Mouse (Mus musculus) limb, embryonic 11.5 days (tissue): ENCODE results near the gene 4930550C14Rik. TPM values are rescaled to one million over a fixed set of nuclear protein-coding genes. Genes with fewer than 3 reads are reported as not detected.

ENCODE experiments used
- ATAC-seq: fragments of 200-750 bp; cut with Nextera tagmentation; 2 replicates; pipeline ENCODE4 v1.8.0; 2017; ENCODE audit warnings: low read depth; ENCODE audit not compliant: insufficient number of reproducible peaks, low FRiP score, low TSS enrichment
- DNase-seq: peaks from one replicate; pipeline ENCODE4 v3.0.0-alpha.2; 2015; ENCODE audit warnings: low spot score
- H3K27ac ChIP-seq: fragments of 300-500 bp; sonication (generic); replicated peaks from 2 replicates; pipeline ENCODE4 v1.5.1; 2014; ENCODE audit warnings: low read depth, mild to moderate bottlenecking, low read length
- H3K27me3 ChIP-seq: fragments of 300-500 bp; sonication (generic); 2 replicates; pipeline ENCODE4 v1.6.1; 2014; ENCODE audit warnings: mild to moderate bottlenecking, low read length, mixed read lengths; ENCODE audit not compliant: control insufficient read depth, insufficient read depth
- H3K36me3 ChIP-seq: fragments of 300-500 bp; sonication (generic); 2 replicates; pipeline ENCODE4 v1.6.1; 2014; ENCODE audit warnings: mild to moderate bottlenecking, low read length, moderate library complexity, mixed read lengths; ENCODE audit not compliant: control insufficient read depth, insufficient read depth
- H3K4me1 ChIP-seq: fragments of 300-500 bp; sonication (generic); 2 replicates; pipeline ENCODE4 v1.6.1; 2014; ENCODE audit warnings: low read length, mixed read lengths; ENCODE audit not compliant: control insufficient read depth, insufficient read depth
- H3K4me2 ChIP-seq: fragments of 300-500 bp; sonication (generic); 2 replicates; pipeline ENCODE4 v1.6.1; 2014; ENCODE audit warnings: low read depth, mild to moderate bottlenecking, moderate library complexity; ENCODE audit not compliant: severe bottlenecking
- H3K4me3 ChIP-seq: fragments of 300-500 bp; sonication (generic); 2 replicates; pipeline ENCODE4 v1.5.1; 2014; ENCODE audit warnings: low read depth, low read length
- H3K9ac ChIP-seq: fragments of 300-500 bp; sonication (generic); 2 replicates; pipeline ENCODE4 v1.6.1; 2014; ENCODE audit warnings: mild to moderate bottlenecking, low read length
- H3K9me3 ChIP-seq: fragments of 300-500 bp; sonication (generic); 2 replicates; pipeline ENCODE4 v1.6.1; 2016; ENCODE audit warnings: low read length; ENCODE audit not compliant: control insufficient read depth
- WGBS: fragments of 180-500 bp; shearing (Covaris S2); extraction: QIAGEN DNeasy Blood & Tissue Kit; methylation state at CpG from one replicate; pipeline ENCODE4 v1.1.7; 2014; 5-methylcytosine and 5-hydroxymethylcytosine counted together
- polyA plus RNA-seq: library from polyadenylated mRNA; unstranded; fragments of >200 nt; fragmentation: Nextera tagmentation; extraction: Ambion mirVana; gene quantifications from 2 replicates; pipeline ENCODE4 v1.2.1, GENCODE M21; 2014

4930550C14Rik gene
- polyA plus RNA-seq, 1 experiment from 2014 or later = 0.51 TPM

DNA sequence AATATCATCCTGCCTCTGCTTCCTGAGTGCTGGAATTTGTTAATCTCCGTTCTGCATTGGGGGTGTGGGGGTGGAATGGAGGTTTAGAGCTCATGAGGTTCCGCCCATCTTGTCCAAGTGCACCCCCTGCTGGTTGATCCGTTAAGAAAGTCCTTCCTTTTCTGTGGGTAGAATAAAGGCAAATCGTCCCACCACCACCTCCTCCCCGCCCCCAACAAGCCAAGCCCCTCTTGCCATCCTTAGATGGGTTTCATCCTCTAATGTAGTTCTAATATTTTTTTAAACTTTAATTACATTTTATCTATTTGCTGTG is 3.8 kb upstream of the 4930550C14Rik start:
- Histone ChIP-seq H3K27me3 (no peaks in the 10 kb centered on the region), H3K4me1 (0 out of 2 replicates have a peak, but pooled peaks cover 2% of the 10 kb centered on the region), H3K9ac (no peak overlapping the region), H3K36me3 (no peaks in the 10 kb centered on the region), H3K4me3 (no peak overlapping the region), H3K27ac (no peak overlapping the region), H3K9me3 (no peaks in the 10 kb centered on the region), H3K4me2 (no peak overlapping the region)
- ATAC-seq (no peak), DNase-seq (peak; percentile 72)
- 18% methylated on average over 5 of the region's 5 CpGs for WGBS

- Histone ChIP-seq H3K4me2 (no peak overlapping the region), H3K9ac (no peak overlapping the region), H3K9me3 (no peaks in the 10 kb centered on the region), H3K4me1 (0 out of 2 replicates have a peak, but pooled peaks cover 2% of the 10 kb centered on the region), H3K36me3 (no peaks in the 10 kb centered on the region), H3K27ac (no peak overlapping the region), H3K4me3 (no peak overlapping the region), H3K27me3 (no peaks in the 10 kb centered on the region)
- ATAC-seq (no peak), DNase-seq (no peak)
- 90% methylated on average over 8 of the region's 8 CpGs for WGBS
Measured at GRCm38 (mm10) chr9:53399537-53399936, 2.6 kb upstream of the 4930550C14Rik start.

DNA sequence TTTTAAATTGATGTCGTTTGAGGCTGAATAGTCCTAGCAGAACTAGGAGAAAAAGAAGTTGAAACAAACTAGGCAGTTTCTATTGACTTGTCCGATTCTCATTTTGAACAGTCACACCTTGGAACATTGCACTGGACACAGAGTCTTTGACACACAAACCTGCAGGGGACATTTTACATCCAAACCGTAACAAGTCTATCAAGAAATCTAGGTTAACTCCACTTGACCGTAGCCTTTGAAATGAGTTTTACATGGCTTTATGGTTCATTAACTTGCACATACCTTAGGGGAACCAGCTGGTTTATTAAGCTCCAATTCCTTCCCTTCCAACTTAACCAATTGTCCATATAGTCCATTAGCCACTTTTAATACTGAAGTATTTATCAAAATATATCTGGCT is 1.4 kb upstream of the 4930550C14Rik start:
- H3K4me2 ChIP-seq = no peak overlapping the region
- DNase-seq (no peak), ATAC-seq (no peak)
- no peak overlapping the region for H3K9ac ChIP-seq
- H3K27ac ChIP-seq = no peak overlapping the region
- H3K36me3 ChIP-seq = no peaks in the 10 kb centered on the region
- no peaks in the 10 kb centered on the region for H3K9me3 ChIP-seq
- 0 out of 2 replicates have a peak, but pooled peaks cover 2% of the 10 kb centered on the region for H3K4me1 ChIP-seq
- H3K4me3 ChIP-seq = no peak overlapping the region
- WGBS = 79% methylated on average over 4 of the region's 4 CpGs
- no peaks in the 10 kb centered on the region for H3K27me3 ChIP-seq

DNA sequence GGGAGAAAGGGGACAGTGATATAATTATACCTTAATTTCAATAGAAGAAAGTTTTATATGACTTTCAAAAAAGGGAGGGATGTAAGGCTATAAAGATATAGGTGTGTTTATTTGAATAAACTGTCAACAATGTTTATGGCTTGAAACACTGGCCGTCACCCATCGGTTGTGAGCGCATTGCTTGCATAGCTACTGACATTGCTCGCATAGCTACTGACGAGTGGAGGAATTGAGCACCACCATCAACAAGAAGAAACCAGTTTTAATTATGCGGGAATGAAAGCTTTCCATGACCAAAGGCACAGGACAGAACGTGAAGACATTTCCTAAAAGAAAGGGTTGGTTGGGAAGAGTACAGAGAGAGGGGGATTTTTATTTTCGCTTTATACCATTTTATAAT is 979 bp upstream of the 4930550C14Rik start:
- no peak overlapping the region for H3K4me3 ChIP-seq
- H3K36me3 ChIP-seq = no peaks in the 10 kb centered on the region
- DNase-seq (no peak), ATAC-seq (no peak)
- H3K27ac ChIP-seq = no peak overlapping the region
- no peak overlapping the region for H3K4me2 ChIP-seq
- no peaks in the 10 kb centered on the region for H3K27me3 ChIP-seq
- H3K9me3 ChIP-seq = no peaks in the 10 kb centered on the region
- peaks cover 5% of the 10 kb centered on the region; the same call in 1 of the 2 replicates for H3K4me1 ChIP-seq
- no peak overlapping the region for H3K9ac ChIP-seq
- 89% methylated on average over 8 of the region's 8 CpGs for WGBS

DNA sequence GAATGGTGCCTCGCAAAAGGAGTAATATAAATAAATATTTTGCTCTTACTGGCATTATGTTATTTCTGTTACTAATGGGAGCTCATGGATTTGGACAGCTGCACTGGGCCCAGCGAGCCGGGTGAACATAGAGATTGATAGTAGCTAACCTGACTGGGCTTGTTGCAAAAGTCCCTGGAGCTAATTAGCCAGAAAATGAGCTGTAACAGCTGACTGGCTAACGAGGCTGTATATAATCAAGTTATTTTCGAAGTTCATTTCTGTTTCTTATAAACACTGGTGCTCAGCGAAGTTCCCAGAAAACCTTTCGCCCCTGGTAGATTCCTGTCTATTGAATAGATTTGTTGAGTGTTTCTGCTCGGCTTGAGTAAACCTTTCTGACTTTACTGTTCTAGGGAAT is 866 bp downstream of the 4930550C14Rik start:
- no peak overlapping the region for H3K4me3 ChIP-seq
- DNase-seq = peak; percentile 31
- no peak overlapping the region for H3K9ac ChIP-seq
- WGBS = 53% methylated on average over 8 of the region's 8 CpGs
- H3K4me1 ChIP-seq = peaks cover 5% of the 10 kb centered on the region; the same call in 1 of the 2 replicates
- H3K4me2 ChIP-seq = no peak overlapping the region
- no peak for ATAC-seq
- H3K27ac ChIP-seq = peak overlapping the region; percentile 14; the same call in 1 of the 2 replicates
- H3K9me3 ChIP-seq = no peaks in the 10 kb centered on the region
- no peaks in the 10 kb centered on the region for H3K36me3 ChIP-seq
- no peaks in the 10 kb centered on the region for H3K27me3 ChIP-seq

- no peak overlapping the region for H3K9ac ChIP-seq
- H3K27me3 ChIP-seq = no peaks in the 10 kb centered on the region
- 84% methylated on average over 6 of the region's 6 CpGs for WGBS
- ATAC-seq = no peak
- no peak for DNase-seq
- no peak overlapping the region for H3K4me2 ChIP-seq
- no peak overlapping the region for H3K27ac ChIP-seq
- no peaks in the 10 kb centered on the region for H3K36me3 ChIP-seq
- H3K4me3 ChIP-seq = no peak overlapping the region
- H3K9me3 ChIP-seq = no peaks in the 10 kb centered on the region
- peaks cover 5% of the 10 kb centered on the region; the same call in 1 of the 2 replicates for H3K4me1 ChIP-seq
Measured at GRCm38 (mm10) chr9:53404050-53404752, 2.1 kb downstream of the 4930550C14Rik start.

DNA sequence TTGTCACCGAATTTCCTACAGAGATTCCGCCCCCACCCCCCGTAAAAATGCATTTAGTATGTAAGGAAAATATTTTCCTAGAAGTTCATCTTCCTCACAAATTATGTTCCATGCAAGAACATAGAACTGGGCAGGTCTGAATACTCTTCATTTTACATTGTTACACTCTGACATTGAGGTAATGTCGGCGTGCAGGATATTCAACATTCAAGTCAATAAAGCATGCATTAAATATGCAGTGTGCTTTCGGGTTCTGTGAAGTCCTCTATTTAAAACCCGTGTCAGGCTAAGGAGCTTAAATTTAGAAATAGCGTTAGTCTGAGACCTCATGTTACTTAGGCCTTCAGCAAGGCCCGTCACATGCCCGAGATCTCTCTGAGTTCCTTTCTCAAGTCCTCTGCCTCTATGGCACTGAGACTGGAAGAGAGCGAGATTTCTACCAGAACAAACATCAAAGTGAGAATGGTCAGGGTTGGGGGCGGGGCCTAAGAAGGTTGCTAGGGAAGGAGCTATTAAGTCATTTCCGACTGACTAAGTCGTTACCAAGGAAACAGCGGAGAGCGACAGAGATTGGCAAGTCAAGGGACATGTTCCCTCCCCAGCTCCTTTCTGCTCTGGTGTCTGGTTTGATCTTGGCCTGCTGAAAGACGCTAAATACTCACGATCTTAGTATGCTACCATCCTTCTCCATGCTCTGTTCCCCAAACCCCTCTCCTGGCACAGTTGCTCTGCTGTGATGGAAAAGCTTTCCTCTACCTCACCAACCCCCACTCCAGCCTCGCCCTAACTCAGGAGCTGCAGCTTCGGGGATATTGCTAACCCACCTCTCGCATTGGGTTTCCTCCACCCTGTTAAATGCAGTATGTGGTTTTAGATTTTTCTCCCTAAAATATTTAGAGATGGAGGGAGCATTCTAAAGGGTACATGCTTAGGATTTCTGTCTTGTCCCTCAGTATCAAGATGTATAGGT is 2.9 kb downstream of the 4930550C14Rik start:
- Histone ChIP-seq H3K36me3 (no peaks in the 10 kb centered on the region), H3K27ac (peak overlapping the region; percentile 25; the same call in 1 of the 2 replicates), H3K27me3 (no peaks in the 10 kb centered on the region), H3K4me3 (peak overlapping the region; percentile 23), H3K4me1 (peaks cover 5% of the 10 kb centered on the region; the same call in 1 of the 2 replicates), H3K4me2 (peak overlapping the region; percentile 42), H3K9me3 (no peaks in the 10 kb centered on the region), H3K9ac (no peak overlapping the region)
- DNase-seq (peak; percentile 87), ATAC-seq (peak; percentile 78)
- 25% methylated on average over 21 of the region's 21 CpGs for WGBS

- Histone ChIP-seq H3K27ac (no peak overlapping the region), H3K4me2 (no peak overlapping the region), H3K4me3 (no peak overlapping the region), H3K9me3 (no peaks in the 10 kb centered on the region), H3K4me1 (peaks cover 3% of the 10 kb centered on the region; the same call in 1 of the 2 replicates), H3K9ac (no peak overlapping the region), H3K36me3 (no peaks in the 10 kb centered on the region), H3K27me3 (no peaks in the 10 kb centered on the region)
- no peak for ATAC-seq
- DNase-seq = no peak
- WGBS = 87% methylated on average over 4 of the region's 4 CpGs
Measured at GRCm38 (mm10) chr9:53408548-53408947, 6.4 kb downstream of the 4930550C14Rik start.
